In the genomic region with DNA sequence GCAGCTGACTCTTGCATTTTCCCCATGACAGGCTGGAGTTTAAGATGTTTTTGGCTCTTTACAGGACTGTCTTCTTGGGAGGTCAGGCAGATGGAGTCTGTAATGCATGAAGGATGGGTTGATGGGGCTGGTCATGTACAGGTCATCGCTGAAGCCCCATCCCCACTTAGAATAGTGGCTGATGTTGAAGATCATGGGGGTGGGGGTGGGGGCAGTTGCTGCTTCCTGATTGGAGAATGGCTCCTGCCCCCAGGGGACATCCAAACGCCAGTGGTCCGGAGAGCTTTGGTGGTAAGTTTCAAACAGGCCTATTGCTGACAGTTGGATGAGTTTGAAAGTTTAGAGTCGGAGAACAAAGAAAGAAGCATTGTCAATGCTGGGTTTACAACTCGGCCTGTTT, we compare ENCODE assay signal across 16 mouse cellular contexts.
"Had no signal": no experiment of that assay in that cellular context is flagged by ENCODE, and none has a peak within 500 bp of the region (broad histone marks: within the 10 kb centered on the region; RNA-seq: fewer than 3 reads in every experiment).

No protein-coding gene starts in this region.

- H3K36me3 ChIP-seq: limb, embryonic 13.5 days; midbrain, embryonic 10.5 days; neural tube, embryonic 15.5 days had no signal

- H3K27ac ChIP-seq: hindbrain, embryonic 14.5 days; layer of hippocampus, adult 2 months; limb, embryonic 13.5 days; liver, embryonic 14.5 days; midbrain, embryonic 10.5 days; neural tube, embryonic 15.5 days had no signal

- H3K4me3 ChIP-seq: layer of hippocampus, adult 2 months; limb, embryonic 13.5 days; midbrain, embryonic 10.5 days; myocyte; neural tube, embryonic 15.5 days had no signal

- H3K4me2 ChIP-seq: hindbrain, embryonic 14.5 days; limb, embryonic 13.5 days; neural tube, embryonic 15.5 days had no signal

- DNase-seq: kidney, postnatal 36 days; left cerebral cortex, postnatal 4 days; lung, adult 18-20 months; lung, postnatal 10 days; lung, postnatal 4 days; midbrain, embryonic 14.5 days; right cerebral cortex, adult 18-20 months; right cerebral cortex, postnatal 25 days; thymus, postnatal 36 days had no signal

- H3K9ac ChIP-seq: hindbrain, embryonic 14.5 days; limb, embryonic 13.5 days; liver, embryonic 14.5 days; neural tube, embryonic 15.5 days had no signal

- H3K9me3 ChIP-seq: limb, embryonic 13.5 days; midbrain, embryonic 10.5 days; neural tube, embryonic 15.5 days had no signal
